Mouse (Mus musculus) cortical plate, adult 2 months (tissue): Measurements from ENCODE around the gene Mydgf.
A peak's percentile ranks its signal among the peaks of the same experiment; 100 is the strongest.

Experiments used
- CTCF ChIP-seq: fragments of 200-500 bp; IDR thresholded peaks from 2 replicates; pipeline ENCODE4 v1.5.1; 2011; ENCODE audit warnings: mild to moderate bottlenecking, control low read depth, low read length; ENCODE audit not compliant: insufficient read depth; ENCODE audit errors: extremely low read depth
- POLR2A ChIP-seq: fragments of 200-500 bp; IDR thresholded peaks from 2 replicates; pipeline ENCODE4 v1.6.1; 2011; ENCODE audit warnings: mild to moderate bottlenecking, low read length, control low read depth; ENCODE audit not compliant: insufficient read depth; ENCODE audit errors: extremely low read depth

DNA sequence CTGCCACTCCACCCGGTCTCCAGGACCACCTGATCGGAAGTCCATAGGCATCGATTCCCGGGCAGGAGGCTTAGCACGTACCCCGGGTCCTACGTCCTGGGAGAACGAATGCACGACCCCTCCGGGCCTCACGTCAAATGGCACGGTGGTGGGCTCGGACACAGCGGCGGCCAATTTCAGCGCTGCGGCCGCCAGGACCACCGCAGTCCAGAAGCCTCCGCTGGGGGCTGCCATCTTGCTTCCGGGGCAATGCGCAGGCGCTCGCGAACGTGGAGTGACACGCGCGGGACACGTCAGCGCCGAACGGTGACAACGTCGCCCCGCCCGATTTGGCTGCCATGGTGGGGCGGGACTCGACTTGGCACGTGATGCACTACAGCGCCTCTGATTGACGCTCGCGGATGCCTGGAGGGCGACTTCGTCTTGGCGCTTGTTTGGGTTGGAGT, at the start of gene Mydgf:
- TF ChIP-seq CTCF: no peak
- TF ChIP-seq POLR2A: 0 out of 2 replicates have a peak, but pooled peaks have one; percentile 45
